ENCODE assay signal across 9 mouse cellular contexts in the genomic region with DNA sequence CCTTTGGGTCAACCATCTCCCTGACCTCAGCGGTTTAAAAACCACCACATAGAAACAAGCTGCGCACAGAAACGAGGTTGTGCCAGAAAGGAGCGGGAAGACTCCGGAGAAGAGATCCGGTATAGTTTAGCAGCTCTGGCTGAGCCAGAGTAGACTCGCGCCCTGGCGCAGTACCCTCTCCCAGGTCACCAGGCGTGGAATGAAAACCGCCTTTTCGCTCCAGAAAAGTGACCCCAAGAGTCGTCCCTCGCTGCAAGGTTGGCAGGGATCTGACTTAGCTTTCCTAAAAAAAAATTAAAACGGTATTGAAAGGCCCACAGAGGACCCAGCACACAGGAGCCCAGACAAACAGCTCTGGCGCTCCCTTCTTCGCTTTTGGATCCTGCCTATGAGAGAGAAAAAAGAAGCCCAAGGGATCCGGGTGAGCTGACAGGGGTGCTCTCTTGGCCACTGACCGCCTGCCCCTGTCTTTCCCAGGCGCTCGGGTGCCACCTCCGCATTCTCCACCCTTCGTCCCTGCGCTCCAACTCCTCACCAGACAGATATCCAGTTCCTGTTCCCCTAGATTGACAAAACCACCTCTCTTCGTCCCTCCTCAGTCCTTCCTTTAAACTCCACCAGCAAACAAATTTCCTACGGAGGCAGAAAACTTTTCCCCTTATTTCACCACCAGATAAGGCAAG. TPM values are rescaled to one million over a fixed set of nuclear protein-coding genes. Genes with fewer than 3 reads are reported as not detected.
A peak's percentile ranks its signal among the peaks of the same experiment; 100 is the strongest.
DNase-seq lines count a peak whose midpoint lies in the region; ATAC-seq and TF ChIP-seq lines count a peak whose summit lies in the region.
"Had no signal": no experiment of that assay in that cellular context is flagged by ENCODE, and none has a peak within 500 bp of the region (broad histone marks: within the 10 kb centered on the region; RNA-seq: fewer than 3 reads in every experiment).

No protein-coding gene starts in this region.

- no peaks in the 10 kb centered on the region for H3K9me3 ChIP-seq in forebrain, embryonic 15.5 days
- no peaks in the 10 kb centered on the region for H3K9me3 ChIP-seq in kidney, postnatal 0 days (replicated peaks; ENCODE audit: low read length)
- no peaks in the 10 kb centered on the region for H3K9me3 ChIP-seq in midbrain, embryonic 11.5 days (ENCODE audit: control insufficient read depth, low read length)

- no peaks in the 10 kb centered on the region for H3K36me3 ChIP-seq in forebrain, embryonic 15.5 days
- no peaks in the 10 kb centered on the region for H3K36me3 ChIP-seq in kidney, postnatal 0 days (ENCODE audit: insufficient read depth, low read length)
- no peaks in the 10 kb centered on the region for H3K36me3 ChIP-seq in midbrain, embryonic 11.5 days (ENCODE audit: control insufficient read depth, insufficient read depth, low read length)

- peak; percentile 4 for DNase-seq in gastrocnemius, postnatal 10 days
- no peak for DNase-seq in gastrocnemius, adult 18-20 months (ENCODE audit: low spot score)
- DNase-seq in R1 (ENCODE audit: low read depth, low spot score) = peak; percentile 18
- peak; percentile 28 for DNase-seq in kidney, postnatal 0 days (ENCODE audit: low spot score)
- DNase-seq in midbrain, embryonic 11.5 days (ENCODE audit: low spot score, missing footprints) = peak; percentile 93
- no peak for DNase-seq in thymus, postnatal 14 days
- DNase-seq in spleen, postnatal 14 days (ENCODE audit: low spot score in 2 of 2) = no peak

- peak overlapping the region; percentile 56 for H3K9ac ChIP-seq in forebrain, embryonic 15.5 days (replicated peaks)
- H3K9ac ChIP-seq in kidney, postnatal 0 days (ENCODE audit: low read depth, low read length) = peak overlapping the region; percentile 51
- peak overlapping the region; percentile 51 for H3K9ac ChIP-seq in midbrain, embryonic 11.5 days (ENCODE audit: low read length)

- H3K4me1 ChIP-seq in forebrain, embryonic 15.5 days = peaks cover 16% of the 10 kb centered on the region
- H3K4me1 ChIP-seq in kidney, postnatal 0 days (replicated peaks; ENCODE audit: insufficient read depth, low read length) = peaks cover 9% of the 10 kb centered on the region; the same call in 1 of the 2 replicates
- peaks cover 4% of the 10 kb centered on the region; the same call in 1 of the 2 replicates for H3K4me1 ChIP-seq in midbrain, embryonic 11.5 days (ENCODE audit: control insufficient read depth, insufficient read depth, low read length)

- TF ChIP-seq CTCF in kidney, postnatal 0 days (IDR thresholded peaks at IDR 0.05; ENCODE audit: low read depth) = no peak

- peak overlapping the region; percentile 94 for H3K4me2 ChIP-seq in forebrain, embryonic 15.5 days (replicated peaks)
- peak overlapping the region; percentile 95 for H3K4me2 ChIP-seq in kidney, postnatal 0 days (ENCODE audit: low read length)
- H3K4me2 ChIP-seq in midbrain, embryonic 11.5 days = peak overlapping the region; percentile 94

- WGBS in forebrain, embryonic 15.5 days = 2% methylated on average over 26 of the region's 26 CpGs
- 1% methylated on average over 26 of the region's 26 CpGs for WGBS in kidney, postnatal 0 days
- 2% methylated on average over 26 of the region's 26 CpGs for WGBS in midbrain, embryonic 11.5 days

- no peak overlapping the region for H3K27ac ChIP-seq in forebrain, embryonic 15.5 days (replicated peaks)
- H3K27ac ChIP-seq in kidney, postnatal 0 days = no peak overlapping the region
- no peak overlapping the region for H3K27ac ChIP-seq in midbrain, embryonic 11.5 days (ENCODE audit: low read depth, low read length)

- ATAC-seq in forebrain, embryonic 15.5 days (replicated peaks) = peak; percentile 31; the same call in 1 of the 2 replicates
- 0 out of 2 replicates have a peak, but pooled peaks have one; percentile 40 for ATAC-seq in kidney, postnatal 0 days (replicated peaks; ENCODE audit: low FRiP score, low read depth)
- 0 out of 2 replicates have a peak, but pooled peaks have one; percentile 14 for ATAC-seq in midbrain, embryonic 11.5 days (ENCODE audit: low FRiP score)

- peak overlapping the region; percentile 67 for H3K4me3 ChIP-seq in forebrain, embryonic 15.5 days
- peak overlapping the region; percentile 61 for H3K4me3 ChIP-seq in kidney, postnatal 0 days (replicated peaks; ENCODE audit: low read depth, low read length)
- H3K4me3 ChIP-seq in midbrain, embryonic 11.5 days (ENCODE audit: low read depth, low read length) = peak overlapping the region; percentile 55

- H3K27me3 ChIP-seq in forebrain, embryonic 15.5 days = peaks cover 26% of the 10 kb centered on the region; the same call in 1 of the 2 replicates
- peaks cover 13% of the 10 kb centered on the region for H3K27me3 ChIP-seq in kidney, postnatal 0 days (ENCODE audit: insufficient read depth, low read length)
- H3K27me3 ChIP-seq in midbrain, embryonic 11.5 days (ENCODE audit: control insufficient read depth, insufficient read depth, low read length) = peaks cover 30% of the 10 kb centered on the region

RNA-seq across cellular contexts. Expression of a gene that starts 1.0 kb away (rescaled TPM):
- total RNA-seq in gastrocnemius, postnatal 10 days (2021) = 1 to 10 TPM in 1 of 2 experiments, under 1 TPM in 1; 0.80 to 1.1 TPM
- total RNA-seq in gastrocnemius, adult 18-20 months (2021) = under 1 TPM; 0.25 to 0.33 TPM
- 1.5 and 1.9 TPM in 2 replicates for polyA plus RNA-seq in forebrain, embryonic 15.5 days (2015; fragmentation: Nextera tagmentation; extraction: Ambion mirVana)
- 0.75 and 0.84 TPM in 2 replicates for polyA plus RNA-seq in kidney, postnatal 0 days (2015; fragmentation: Nextera tagmentation; extraction: Ambion mirVana)
- polyA plus RNA-seq in midbrain, embryonic 11.5 days (2014; fragmentation: Nextera tagmentation; extraction: Ambion mirVana) = 0.07 and 0.25 TPM in 2 replicates
- total RNA-seq: MEL had no signal

Comparison
In these comparisons a context has a peak if more than half of its experiments do, and no peak if none do; other contexts are left out.
1. DNase-seq: peak in gastrocnemius, postnatal 10 days (single experiment), R1 (single experiment), kidney, postnatal 0 days (single experiment) and midbrain, embryonic 11.5 days (single experiment); none in gastrocnemius, adult 18-20 months (single experiment), thymus, postnatal 14 days (single experiment) and spleen, postnatal 14 days (0 of 2).
2. Peak in every context shown above with its lines, with median percentiles within 50 percentile points of each other: ATAC-seq, H3K4me2 ChIP-seq, H3K4me3 ChIP-seq and H3K9ac ChIP-seq.